11 mouse cellular contexts compared by ENCODE assay signal in genomic region chr4:44249705-44250104, GRCm38 (mm10). TPM values are rescaled to one million over a fixed set of nuclear protein-coding genes. Genes with fewer than 3 reads are reported as not detected.
DNase-seq lines count a peak whose midpoint lies in the region; ATAC-seq and TF ChIP-seq lines count a peak whose summit lies in the region.
"Had no signal": no experiment of that assay in that cellular context is flagged by ENCODE, and none has a peak within 500 bp of the region (broad histone marks: within the 10 kb centered on the region; RNA-seq: fewer than 3 reads in every experiment).

No protein-coding gene starts in this region.

- TF ChIP-seq CTCF in kidney, postnatal 0 days (IDR thresholded peaks at IDR 0.05; ENCODE audit: low read depth) = no peak

- no peaks in the 10 kb centered on the region for H3K36me3 ChIP-seq in kidney, postnatal 0 days (ENCODE audit: insufficient read depth, low read length)
- no peaks in the 10 kb centered on the region for H3K36me3 ChIP-seq in embryonic facial prominence, embryonic 10.5 days (replicated peaks)
- H3K36me3 ChIP-seq in intestine, embryonic 15.5 days = no peaks in the 10 kb centered on the region
- no peaks in the 10 kb centered on the region for H3K36me3 ChIP-seq in neural tube, embryonic 13.5 days
- H3K36me3 ChIP-seq: limb, embryonic 15.5 days had no signal

- H3K4me2 ChIP-seq in kidney, postnatal 0 days (ENCODE audit: low read length) = peak overlapping the region; percentile 19; the same call in 1 of the 2 replicates
- H3K4me2 ChIP-seq in intestine, embryonic 15.5 days (replicated peaks) = peak overlapping the region; percentile 27; the same call in 1 of the 2 replicates
- H3K4me2 ChIP-seq in neural tube, embryonic 13.5 days = peak overlapping the region; percentile 39
- H3K4me2 ChIP-seq: limb, embryonic 15.5 days had no signal

- no peak overlapping the region for H3K27ac ChIP-seq in kidney, postnatal 0 days
- H3K27ac ChIP-seq in embryonic facial prominence, embryonic 10.5 days (replicated peaks) = no peak overlapping the region
- H3K27ac ChIP-seq in intestine, embryonic 15.5 days = no peak overlapping the region
- peak overlapping the region; percentile 76 for H3K27ac ChIP-seq in neural tube, embryonic 13.5 days (replicated peaks)
- H3K27ac ChIP-seq: limb, embryonic 15.5 days had no signal

- H3K27me3 ChIP-seq in kidney, postnatal 0 days (ENCODE audit: insufficient read depth, low read length) = no peaks in the 10 kb centered on the region
- H3K27me3 ChIP-seq in embryonic facial prominence, embryonic 10.5 days (replicated peaks; ENCODE audit: low read depth, poor library complexity, severe bottlenecking) = peaks cover 12% of the 10 kb centered on the region; the same call in 1 of the 2 replicates
- H3K27me3 ChIP-seq in intestine, embryonic 15.5 days (replicated peaks) = peaks cover 7% of the 10 kb centered on the region; the same call in 1 of the 2 replicates
- no peaks in the 10 kb centered on the region for H3K27me3 ChIP-seq in neural tube, embryonic 13.5 days
- H3K27me3 ChIP-seq: Patski had no signal

- no peak overlapping the region for H3K4me3 ChIP-seq in kidney, postnatal 0 days (replicated peaks; ENCODE audit: low read depth, low read length)
- H3K4me3 ChIP-seq in embryonic facial prominence, embryonic 10.5 days = peak overlapping the region; percentile 37
- no peak overlapping the region for H3K4me3 ChIP-seq in intestine, embryonic 15.5 days (replicated peaks)
- H3K4me3 ChIP-seq in neural tube, embryonic 13.5 days = peak overlapping the region; percentile 10
- H3K4me3 ChIP-seq: erythroblast, embryonic 14.5 days; limb, embryonic 15.5 days had no signal

- no peak for ATAC-seq in kidney, postnatal 0 days (replicated peaks; ENCODE audit: low FRiP score, low read depth)
- 0 out of 2 replicates have a peak, but pooled peaks have one; percentile 34 for ATAC-seq in intestine, embryonic 15.5 days
- no peak for ATAC-seq in neural tube, embryonic 13.5 days (ENCODE audit: low read depth)
- no peak for ATAC-seq in erythroid progenitor cell, adult 5-6 weeks (replicated peaks; ENCODE audit: low FRiP score, poor library complexity, severe bottlenecking)
- ATAC-seq: Patski had no signal

- H3K4me1 ChIP-seq in kidney, postnatal 0 days (replicated peaks; ENCODE audit: insufficient read depth, low read length) = 0 out of 2 replicates have a peak, but pooled peaks cover 6% of the 10 kb centered on the region
- H3K4me1 ChIP-seq in embryonic facial prominence, embryonic 10.5 days = peaks cover 43% of the 10 kb centered on the region
- no peaks in the 10 kb centered on the region; the same call in 1 of the 2 replicates for H3K4me1 ChIP-seq in intestine, embryonic 15.5 days (replicated peaks)
- peaks cover 59% of the 10 kb centered on the region for H3K4me1 ChIP-seq in neural tube, embryonic 13.5 days (replicated peaks)

- H3K9me3 ChIP-seq in kidney, postnatal 0 days (replicated peaks; ENCODE audit: low read length) = no peaks in the 10 kb centered on the region
- H3K9me3 ChIP-seq in embryonic facial prominence, embryonic 10.5 days = no peaks in the 10 kb centered on the region
- H3K9me3 ChIP-seq in intestine, embryonic 15.5 days = no peaks in the 10 kb centered on the region
- H3K9me3 ChIP-seq in neural tube, embryonic 13.5 days = no peaks in the 10 kb centered on the region
- H3K9me3 ChIP-seq: limb, embryonic 15.5 days had no signal

- DNase-seq in kidney, postnatal 0 days (ENCODE audit: low spot score) = peak; percentile 12
- DNase-seq in kidney, postnatal 10 days = no peak
- DNase-seq in embryonic facial prominence, embryonic 10.5 days (ENCODE audit: low spot score) = peak; percentile 44
- DNase-seq in adrenal gland, postnatal 36 days = no peak
- DNase-seq in layer of hippocampus, postnatal 14 days (ENCODE audit: low spot score in 2 of 2) = no peak

- H3K9ac ChIP-seq in kidney, postnatal 0 days (ENCODE audit: low read depth, low read length) = no peak overlapping the region
- no peak overlapping the region for H3K9ac ChIP-seq in intestine, embryonic 15.5 days
- no peak overlapping the region for H3K9ac ChIP-seq in neural tube, embryonic 13.5 days
- H3K9ac ChIP-seq: limb, embryonic 15.5 days had no signal

- WGBS in kidney, postnatal 0 days = 3% methylated on average over 10 of the region's 10 CpGs
- WGBS in embryonic facial prominence, embryonic 10.5 days = 3% methylated on average over 10 of the region's 10 CpGs
- WGBS in intestine, embryonic 15.5 days = 2% methylated on average over 10 of the region's 10 CpGs
- 4% methylated on average over 9 of the region's 10 CpGs for WGBS in neural tube, embryonic 13.5 days

RNA-seq across cellular contexts. Expression of gene Rnf38, which starts 16.1 kb away (rescaled TPM):
- 13.6 and 14.0 TPM in 2 replicates for polyA plus RNA-seq in kidney, postnatal 0 days (2015; fragmentation: Nextera tagmentation; extraction: Ambion mirVana)
- 34.1 and 34.8 TPM in 2 replicates for polyA plus RNA-seq in embryonic facial prominence, embryonic 10.5 days (2016; fragmentation: Nextera tagmentation; extraction: Ambion mirVana)
- polyA plus RNA-seq in intestine, embryonic 15.5 days (2015; fragmentation: Nextera tagmentation; extraction: Ambion mirVana) = 12.6 and 14.6 TPM in 2 replicates
- polyA plus RNA-seq in neural tube, embryonic 13.5 days (2015; fragmentation: Nextera tagmentation; extraction: Ambion mirVana) = 34.1 and 36.2 TPM in 2 replicates
- total RNA-seq in erythroid progenitor cell, adult 5-6 weeks (2015; ENCODE audit: low replicate concordance) = 171 and 226 TPM in 2 replicates
- 87.2 and 102 TPM in 2 replicates for total RNA-seq in erythroid progenitor cell, adult 5-6 weeks (2017; ENCODE audit: low replicate concordance)
- 10 to 100 TPM; 29.3 to 34.5 TPM for total RNA-seq in adrenal gland, postnatal 36 days (2021)
- total RNA-seq in layer of hippocampus, postnatal 14 days (2021) = 10 to 100 TPM; 58.5 to 63.4 TPM

RNA-seq across cellular contexts. Expression of gene Melk, which starts 51.0 kb away (rescaled TPM):
- 16.5 and 21.2 TPM in 2 replicates for polyA plus RNA-seq in kidney, postnatal 0 days (2015; fragmentation: Nextera tagmentation; extraction: Ambion mirVana)
- 66.7 and 73.3 TPM in 2 replicates for polyA plus RNA-seq in embryonic facial prominence, embryonic 10.5 days (2016; fragmentation: Nextera tagmentation; extraction: Ambion mirVana)
- 37.0 and 42.9 TPM in 2 replicates for polyA plus RNA-seq in intestine, embryonic 15.5 days (2015; fragmentation: Nextera tagmentation; extraction: Ambion mirVana)
- 7.9 and 10.1 TPM in 2 replicates for polyA plus RNA-seq in neural tube, embryonic 13.5 days (2015; fragmentation: Nextera tagmentation; extraction: Ambion mirVana)
- total RNA-seq in erythroid progenitor cell, adult 5-6 weeks (2015; ENCODE audit: low replicate concordance) = 36.9 and 54.8 TPM in 2 replicates
- 40.1 and 45.6 TPM in 2 replicates for total RNA-seq in erythroid progenitor cell, adult 5-6 weeks (2017; ENCODE audit: low replicate concordance)
- 1 to 10 TPM; 1.7 to 1.8 TPM for total RNA-seq in adrenal gland, postnatal 36 days (2021)
- total RNA-seq in layer of hippocampus, postnatal 14 days (2021) = 1 to 10 TPM in 1 of 2 experiments, under 1 TPM in 1; 0.78 to 1.1 TPM

Comparison
In these comparisons a context has a peak if more than half of its experiments do, and no peak if none do; other contexts are left out.
1. DNase-seq: peak in kidney, postnatal 0 days (single experiment) and embryonic facial prominence, embryonic 10.5 days (single experiment); none in kidney, postnatal 10 days (single experiment), adrenal gland, postnatal 36 days (0 of 2) and layer of hippocampus, postnatal 14 days (0 of 2).
2. H3K4me3 ChIP-seq: peak in embryonic facial prominence, embryonic 10.5 days (single experiment) and neural tube, embryonic 13.5 days (single experiment); none in kidney, postnatal 0 days (single experiment) and intestine, embryonic 15.5 days (single experiment).
3. Peak in every context shown above with its lines, with median percentiles within 50 percentile points of each other: H3K4me2 ChIP-seq.